Mouse (Mus musculus): ENCODE measurements around the gene Smpdl3a. TPM values are rescaled to one million over a fixed set of nuclear protein-coding genes. Genes with fewer than 3 reads are reported as not detected.

Smpdl3a gene
- polyA plus RNA-seq, 1 experiment from 2014 or later: 29.0 TPM

DNA sequence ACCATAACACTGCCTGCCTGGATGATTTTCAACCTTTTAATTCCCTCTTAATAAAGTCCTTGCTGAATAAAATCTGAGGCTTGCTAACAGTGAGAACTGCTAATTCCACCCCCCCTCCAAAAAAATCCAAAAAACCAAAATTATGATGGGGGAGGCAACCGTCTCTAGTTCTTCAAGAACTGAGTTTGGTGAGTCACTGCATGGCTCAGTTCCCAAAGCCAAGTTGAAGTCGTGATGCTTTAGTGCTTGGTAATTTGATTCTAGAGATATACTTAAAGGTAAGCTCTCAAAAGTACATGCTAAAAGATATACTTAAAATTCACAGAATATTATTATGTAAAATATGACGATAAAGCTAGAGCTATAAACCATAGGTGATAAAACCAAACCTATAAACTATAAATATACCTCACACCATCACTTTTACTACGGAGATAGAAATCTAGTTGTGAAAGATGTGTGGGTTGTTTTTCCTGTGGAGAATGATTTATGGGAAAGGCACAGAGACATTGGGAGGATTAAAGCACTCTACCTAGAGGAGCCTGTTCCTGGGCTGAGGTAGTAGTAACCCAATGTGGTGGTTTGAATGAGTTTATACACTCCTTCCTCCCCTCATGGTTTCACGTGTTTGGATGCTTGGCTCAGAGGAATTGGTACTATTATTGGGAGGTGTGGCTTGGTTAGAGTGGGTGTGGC lies 18.2 kb downstream of the Smpdl3a start:
- WGBS (ENCODE audit: insufficient replicate concordance): 73% methylated on average over 5 of the region's 5 CpGs
- Histone ChIP-seq H3K9me3 (replicated peaks; ENCODE audit: control insufficient read depth, low read length) (no peaks in the 10 kb centered on the region), H3K4me3 (ENCODE audit: low read depth, low read length) (no peak overlapping the region), H3K36me3 (ENCODE audit: control insufficient read depth, insufficient read depth) (peaks cover 2% of the 10 kb centered on the region; the same call in 1 of the 2 replicates), H3K4me2 (ENCODE audit: low read depth, low read length) (no peak overlapping the region), H3K27me3 (ENCODE audit: control insufficient read depth, insufficient read depth, low read depth, low read length) (no peaks in the 10 kb centered on the region), H3K27ac (ENCODE audit: low read length) (no peak overlapping the region), H3K4me1 (ENCODE audit: control insufficient read depth, low read depth, low read length) (peaks cover 3% of the 10 kb centered on the region), H3K9ac (ENCODE audit: low read depth, low read length) (no peak overlapping the region)
- no peak for ATAC-seq (ENCODE audit: low read depth)

DNA sequence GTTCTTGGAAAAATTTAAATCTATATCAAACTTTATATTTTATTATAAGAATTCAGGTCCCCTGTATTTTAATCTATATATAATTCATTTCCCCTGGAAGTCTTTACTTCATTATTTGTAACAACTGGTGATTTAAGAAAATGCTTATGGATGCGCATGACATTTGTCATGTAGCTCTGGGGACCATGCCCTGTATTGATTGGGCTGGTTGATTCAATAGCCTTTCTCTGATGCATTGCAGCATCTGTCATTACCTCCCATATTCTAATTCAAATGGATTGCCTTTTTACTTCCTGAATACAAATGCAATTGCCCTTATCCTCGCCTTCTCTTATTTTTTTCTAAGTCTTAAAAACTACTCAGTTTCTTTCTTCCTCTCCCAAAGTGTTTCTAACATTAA lies 20.2 kb downstream of the Smpdl3a start:
- H3K27ac ChIP-seq (ENCODE audit: low read length): no peak overlapping the region
- WGBS (ENCODE audit: insufficient replicate concordance): 77% methylated on average over 2 of the region's 2 CpGs
- no peaks in the 10 kb centered on the region for H3K27me3 ChIP-seq (ENCODE audit: control insufficient read depth, insufficient read depth, low read depth, low read length)
- peaks cover 1% of the 10 kb centered on the region for H3K4me1 ChIP-seq (ENCODE audit: control insufficient read depth, low read depth, low read length)
- no peak for ATAC-seq (ENCODE audit: low read depth)
- H3K9ac ChIP-seq (ENCODE audit: low read depth, low read length): no peak overlapping the region
- H3K4me2 ChIP-seq (ENCODE audit: low read depth, low read length): no peak overlapping the region
- H3K36me3 ChIP-seq (ENCODE audit: control insufficient read depth, insufficient read depth): peaks cover 2% of the 10 kb centered on the region; the same call in 1 of the 2 replicates
- no peak overlapping the region for H3K4me3 ChIP-seq (ENCODE audit: low read depth, low read length)
- H3K9me3 ChIP-seq (replicated peaks; ENCODE audit: control insufficient read depth, low read length): no peaks in the 10 kb centered on the region

DNA sequence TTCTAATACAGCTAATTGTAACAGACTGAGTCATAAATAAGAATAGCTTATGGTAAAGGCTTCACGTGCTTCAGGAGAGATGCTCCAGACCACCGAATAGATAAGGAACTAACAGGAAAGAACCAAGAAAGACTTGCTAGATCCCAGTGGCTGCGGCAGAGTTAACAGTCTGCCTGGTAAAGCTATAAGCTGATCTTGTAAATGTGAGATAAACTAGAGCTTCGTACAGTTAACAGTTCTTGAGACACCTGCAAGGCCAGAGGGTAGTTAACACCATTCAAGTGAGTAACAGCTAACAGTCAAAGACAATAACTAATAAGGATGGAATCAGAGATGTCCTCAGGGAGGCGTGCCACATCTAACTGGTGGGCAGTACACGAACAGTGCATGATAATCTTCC lies 21.7 kb downstream of the Smpdl3a start:
- H3K27me3 ChIP-seq (ENCODE audit: control insufficient read depth, insufficient read depth, low read depth, low read length): no peaks in the 10 kb centered on the region

DNA sequence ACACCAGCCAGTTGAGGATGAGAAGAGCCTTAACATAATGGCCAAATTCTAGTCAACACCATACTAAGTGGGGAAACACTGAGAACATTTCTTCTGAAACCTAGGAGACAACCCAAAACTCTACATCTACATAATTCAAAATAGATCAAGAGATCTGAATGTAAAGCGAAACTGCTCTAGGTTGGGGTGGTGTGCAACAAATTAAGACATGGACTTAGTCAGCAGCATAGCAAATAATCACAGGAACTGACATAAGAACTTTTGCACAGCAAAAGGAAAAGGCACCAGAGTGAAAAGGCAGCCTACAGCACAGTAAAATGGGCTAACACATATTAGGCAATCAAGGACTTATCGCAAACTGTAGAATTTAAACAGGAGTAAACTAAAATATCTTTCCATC lies 25.1 kb downstream of the Smpdl3a start:
- no peak overlapping the region for H3K4me3 ChIP-seq (ENCODE audit: low read depth, low read length)
- H3K4me1 ChIP-seq (ENCODE audit: control insufficient read depth, low read depth, low read length): no peaks in the 10 kb centered on the region
- WGBS (ENCODE audit: insufficient replicate concordance): 80% methylated on average over 2 of the region's 2 CpGs
- no peaks in the 10 kb centered on the region for H3K36me3 ChIP-seq (ENCODE audit: control insufficient read depth, insufficient read depth)
- H3K27ac ChIP-seq (ENCODE audit: low read length): no peak overlapping the region
- H3K27me3 ChIP-seq (ENCODE audit: control insufficient read depth, insufficient read depth, low read depth, low read length): no peaks in the 10 kb centered on the region
- ATAC-seq (ENCODE audit: low read depth): no peak
- H3K9me3 ChIP-seq (replicated peaks; ENCODE audit: control insufficient read depth, low read length): no peaks in the 10 kb centered on the region
- H3K9ac ChIP-seq (ENCODE audit: low read depth, low read length): no peak overlapping the region
- H3K4me2 ChIP-seq (ENCODE audit: low read depth, low read length): no peak overlapping the region

More for the DNA sequence above, 21.7 kb downstream of the Smpdl3a start:
- Histone ChIP-seq H3K27ac (ENCODE audit: low read length) (no peak overlapping the region), H3K9ac (ENCODE audit: low read depth, low read length) (no peak overlapping the region), H3K36me3 (ENCODE audit: control insufficient read depth, insufficient read depth) (no peaks in the 10 kb centered on the region), H3K4me3 (ENCODE audit: low read depth, low read length) (no peak overlapping the region), H3K9me3 (replicated peaks; ENCODE audit: control insufficient read depth, low read length) (no peaks in the 10 kb centered on the region), H3K4me2 (ENCODE audit: low read depth, low read length) (no peak overlapping the region), H3K4me1 (ENCODE audit: control insufficient read depth, low read depth, low read length) (no peaks in the 10 kb centered on the region)
- WGBS (ENCODE audit: insufficient replicate concordance): 31% methylated on average over 6 of the region's 6 CpGs
- ATAC-seq (ENCODE audit: low read depth): peak; percentile 19; the same call in 1 of the 2 replicates

DNA sequence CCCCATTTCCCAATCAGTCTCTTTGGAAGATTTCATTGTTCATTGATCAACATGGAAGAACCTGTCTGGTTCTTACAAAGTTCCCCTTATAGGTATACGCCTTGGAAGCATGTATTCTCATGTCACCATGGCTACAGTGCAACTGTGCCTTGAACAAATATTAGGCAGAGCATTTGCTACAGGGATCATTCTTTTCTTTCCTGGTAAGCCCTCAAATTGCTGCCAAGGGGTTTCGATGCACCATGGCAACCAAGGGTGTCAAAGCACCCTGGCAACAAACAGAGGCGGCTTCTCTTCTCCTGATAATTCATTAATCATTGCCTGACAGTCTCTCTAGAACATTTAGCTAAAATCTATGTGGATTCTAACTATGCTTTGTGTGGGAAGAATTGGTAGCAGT lies 28.3 kb downstream of the Smpdl3a start:
- H3K9me3 ChIP-seq (replicated peaks; ENCODE audit: control insufficient read depth, low read length): no peaks in the 10 kb centered on the region
- H3K36me3 ChIP-seq (ENCODE audit: control insufficient read depth, insufficient read depth): no peaks in the 10 kb centered on the region
- WGBS (ENCODE audit: insufficient replicate concordance): 37% methylated on average over 3 of the region's 3 CpGs
- ATAC-seq (ENCODE audit: low read depth): no peak
- no peak overlapping the region for H3K4me2 ChIP-seq (ENCODE audit: low read depth, low read length)
- H3K27me3 ChIP-seq (ENCODE audit: control insufficient read depth, insufficient read depth, low read depth, low read length): no peaks in the 10 kb centered on the region
- no peak overlapping the region for H3K27ac ChIP-seq (ENCODE audit: low read length)
- no peaks in the 10 kb centered on the region for H3K4me1 ChIP-seq (ENCODE audit: control insufficient read depth, low read depth, low read length)
- no peak overlapping the region for H3K4me3 ChIP-seq (ENCODE audit: low read depth, low read length)
- H3K9ac ChIP-seq (ENCODE audit: low read depth, low read length): no peak overlapping the region

DNA sequence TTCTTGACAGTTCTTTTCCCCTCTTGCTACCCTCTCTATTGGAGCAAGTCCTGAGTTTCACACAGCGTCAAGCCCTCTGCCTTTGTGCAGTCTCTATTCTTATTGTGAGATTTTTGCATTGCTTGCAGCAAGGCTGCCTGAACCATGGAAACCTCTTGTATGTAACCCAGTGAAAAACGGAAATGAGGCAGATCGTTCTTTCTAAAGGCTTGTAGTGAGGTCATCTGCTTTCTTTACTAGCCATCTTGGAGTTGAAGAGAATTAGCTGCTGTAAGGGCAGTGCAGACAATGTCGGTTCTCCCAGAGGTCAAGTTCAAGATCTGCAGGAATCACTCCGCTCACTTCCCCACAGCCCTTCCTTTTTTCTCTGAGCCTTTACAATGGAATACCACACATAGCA lies 34.5 kb downstream of the Smpdl3a start:
- no peaks in the 10 kb centered on the region for H3K9me3 ChIP-seq (replicated peaks; ENCODE audit: control insufficient read depth, low read length)
- H3K4me1 ChIP-seq (ENCODE audit: control insufficient read depth, low read depth, low read length): no peaks in the 10 kb centered on the region
- H3K27ac ChIP-seq (ENCODE audit: low read length): no peak overlapping the region
- H3K27me3 ChIP-seq (ENCODE audit: control insufficient read depth, insufficient read depth, low read depth, low read length): no peaks in the 10 kb centered on the region
- no peak overlapping the region for H3K4me3 ChIP-seq (ENCODE audit: low read depth, low read length)
- no peak for ATAC-seq (ENCODE audit: low read depth)
- H3K36me3 ChIP-seq (ENCODE audit: control insufficient read depth, insufficient read depth): no peaks in the 10 kb centered on the region
- H3K9ac ChIP-seq (ENCODE audit: low read depth, low read length): no peak overlapping the region
- no peak overlapping the region for H3K4me2 ChIP-seq (ENCODE audit: low read depth, low read length)
- 56% methylated on average over 5 of the region's 5 CpGs for WGBS (ENCODE audit: insufficient replicate concordance)

DNA sequence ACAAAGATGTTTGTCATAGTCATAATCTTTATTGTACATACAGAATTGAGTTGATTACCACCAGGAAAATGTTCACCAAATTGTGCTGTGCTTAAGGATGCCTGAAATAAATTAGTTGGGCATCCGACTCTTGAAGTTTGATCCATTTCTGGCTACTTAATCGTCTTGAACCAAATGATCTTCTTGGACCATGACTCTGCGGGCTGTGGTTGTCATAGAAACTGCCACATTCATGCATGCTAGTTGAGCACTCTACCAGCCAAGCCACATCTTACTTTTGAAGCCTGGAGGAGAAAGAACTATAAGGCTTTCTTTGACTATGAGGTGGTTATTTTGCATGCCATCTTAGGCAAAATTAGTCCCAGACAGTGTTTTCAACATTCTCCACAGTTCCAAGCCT lies 35.5 kb downstream of the Smpdl3a start:
- Histone ChIP-seq H3K9ac (ENCODE audit: low read depth, low read length) (no peak overlapping the region), H3K9me3 (replicated peaks; ENCODE audit: control insufficient read depth, low read length) (no peaks in the 10 kb centered on the region), H3K4me1 (ENCODE audit: control insufficient read depth, low read depth, low read length) (no peaks in the 10 kb centered on the region), H3K4me3 (ENCODE audit: low read depth, low read length) (no peak overlapping the region), H3K4me2 (ENCODE audit: low read depth, low read length) (no peak overlapping the region), H3K27ac (ENCODE audit: low read length) (no peak overlapping the region), H3K27me3 (ENCODE audit: control insufficient read depth, insufficient read depth, low read depth, low read length) (no peaks in the 10 kb centered on the region), H3K36me3 (ENCODE audit: control insufficient read depth, insufficient read depth) (no peaks in the 10 kb centered on the region)
- ATAC-seq (ENCODE audit: low read depth): no peak
- WGBS (ENCODE audit: insufficient replicate concordance): 66% methylated on average over 3 of the region's 3 CpGs

DNA sequence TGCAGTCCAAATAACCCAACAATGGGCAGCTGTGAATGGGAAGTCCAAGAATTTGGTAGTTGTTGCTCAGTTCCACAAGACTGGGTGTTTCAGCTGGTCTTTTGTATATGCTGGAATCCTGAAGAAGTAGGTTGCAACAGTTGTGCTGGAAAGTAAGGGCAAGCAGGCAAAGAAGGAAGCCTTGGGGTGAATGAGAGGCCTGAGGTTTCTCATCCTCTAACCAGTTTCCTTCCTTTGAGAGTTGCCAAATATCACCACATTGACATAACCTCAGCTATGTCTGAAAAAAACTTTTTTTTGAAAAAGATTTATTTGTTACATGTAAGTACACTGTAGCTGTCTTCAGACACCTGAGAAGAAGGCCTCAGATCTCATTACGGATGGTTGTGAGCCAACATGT lies 41.0 kb downstream of the Smpdl3a start:
- H3K4me3 ChIP-seq (ENCODE audit: low read depth, low read length): no peak overlapping the region
- no peaks in the 10 kb centered on the region for H3K4me1 ChIP-seq (ENCODE audit: control insufficient read depth, low read depth, low read length)
- H3K9ac ChIP-seq (ENCODE audit: low read depth, low read length): no peak overlapping the region
- H3K27ac ChIP-seq (ENCODE audit: low read length): no peak overlapping the region
- H3K36me3 ChIP-seq (ENCODE audit: control insufficient read depth, insufficient read depth): no peaks in the 10 kb centered on the region
- no peaks in the 10 kb centered on the region for H3K9me3 ChIP-seq (replicated peaks; ENCODE audit: control insufficient read depth, low read length)
- no peak overlapping the region for H3K4me2 ChIP-seq (ENCODE audit: low read depth, low read length)
- H3K27me3 ChIP-seq (ENCODE audit: control insufficient read depth, insufficient read depth, low read depth, low read length): no peaks in the 10 kb centered on the region
- WGBS (ENCODE audit: insufficient replicate concordance): 83% methylated on average over 1 of the region's 1 CpGs
- ATAC-seq (ENCODE audit: low read depth): no peak

DNA sequence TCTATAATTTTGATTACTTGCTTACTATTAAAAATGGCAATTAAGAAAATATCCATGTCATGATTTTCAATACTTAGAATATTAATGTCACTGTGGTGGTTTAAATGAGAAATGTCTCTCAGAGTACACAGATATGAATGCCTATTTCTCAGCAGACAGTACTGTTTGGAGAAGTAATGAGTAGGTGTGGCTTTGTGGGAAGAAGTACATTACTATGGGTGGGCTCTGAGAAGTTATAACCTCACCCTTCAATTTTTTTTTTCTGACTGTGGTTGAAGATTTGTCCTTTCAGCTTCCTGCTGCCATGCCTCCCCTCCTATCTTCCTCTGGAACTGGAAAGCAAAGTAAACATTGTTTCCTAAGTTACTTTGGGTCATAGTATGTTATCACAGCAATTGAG lies 41.8 kb downstream of the Smpdl3a start:
- H3K4me1 ChIP-seq (ENCODE audit: control insufficient read depth, low read depth, low read length): no peaks in the 10 kb centered on the region
- no peaks in the 10 kb centered on the region for H3K9me3 ChIP-seq (replicated peaks; ENCODE audit: control insufficient read depth, low read length)
- ATAC-seq (ENCODE audit: low read depth): no peak
- no peak overlapping the region for H3K4me2 ChIP-seq (ENCODE audit: low read depth, low read length)
- H3K36me3 ChIP-seq (ENCODE audit: control insufficient read depth, insufficient read depth): no peaks in the 10 kb centered on the region
- H3K27ac ChIP-seq (ENCODE audit: low read length): no peak overlapping the region
- H3K4me3 ChIP-seq (ENCODE audit: low read depth, low read length): no peak overlapping the region
- H3K9ac ChIP-seq (ENCODE audit: low read depth, low read length): no peak overlapping the region
- no peaks in the 10 kb centered on the region for H3K27me3 ChIP-seq (ENCODE audit: control insufficient read depth, insufficient read depth, low read depth, low read length)
